Mouse (Mus musculus): ENCODE measurements at regions not wholly inside any gene's neighbourhood (a gene's known extent, or its start where the extent isn't known, plus 50 kb on each side); places are given as distances from the start of the nearest gene placed in this dataset.

DNA sequence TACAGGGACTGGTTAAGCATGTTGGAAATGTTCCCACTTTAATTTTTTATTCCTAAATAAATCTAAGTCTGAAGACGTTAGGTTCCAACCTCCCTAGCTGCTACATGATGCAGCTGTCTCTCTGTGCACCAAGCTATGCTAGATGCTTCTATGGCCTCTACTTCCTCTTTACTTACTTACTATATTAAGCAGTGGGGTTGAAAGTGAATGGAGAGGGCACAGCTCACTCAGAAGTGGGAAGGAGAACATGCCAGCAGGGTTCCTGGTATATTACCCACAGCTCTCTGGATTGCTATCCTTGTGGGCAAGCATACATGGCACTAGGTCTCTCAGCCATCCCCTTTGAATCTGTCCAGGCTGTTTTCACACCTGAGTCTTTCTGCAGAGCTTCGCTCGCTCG lies 61.4 kb upstream of the Nabp1 start:
- Histone ChIP-seq H3K9me3 (replicated peaks; ENCODE audit: control insufficient read depth, low read length) (no peaks in the 10 kb centered on the region), H3K4me3 (ENCODE audit: low read depth, low read length) (no peak overlapping the region), H3K27ac (ENCODE audit: low read depth) (peak overlapping the region; percentile 51), H3K9ac (replicated peaks; ENCODE audit: low read depth, low read length) (no peak overlapping the region), H3K4me1 (ENCODE audit: control insufficient read depth, insufficient read depth) (peaks cover 6% of the 10 kb centered on the region; the same call in 1 of the 2 replicates), H3K36me3 (replicated peaks; ENCODE audit: control insufficient read depth, insufficient read depth, low read length) (no peaks in the 10 kb centered on the region), H3K27me3 (ENCODE audit: control insufficient read depth, insufficient read depth, low read length) (no peaks in the 10 kb centered on the region), H3K4me2 (ENCODE audit: low read depth, low read length) (no peak overlapping the region)
- WGBS, result 37% methylated on average over 4 of the region's 4 CpGs
- TF ChIP-seq CTCF (IDR thresholded peaks at IDR 0.05; ENCODE audit: low read depth), result no peak
- no peak for TF ChIP-seq EP300 (IDR thresholded peaks at IDR 0.05; ENCODE audit: low read depth)
- ATAC-seq (ENCODE audit: insufficient read depth, low read depth), result no peak; the same call in 1 of the 2 replicates
- no peak for DNase-seq (ENCODE audit: low spot score)

DNA sequence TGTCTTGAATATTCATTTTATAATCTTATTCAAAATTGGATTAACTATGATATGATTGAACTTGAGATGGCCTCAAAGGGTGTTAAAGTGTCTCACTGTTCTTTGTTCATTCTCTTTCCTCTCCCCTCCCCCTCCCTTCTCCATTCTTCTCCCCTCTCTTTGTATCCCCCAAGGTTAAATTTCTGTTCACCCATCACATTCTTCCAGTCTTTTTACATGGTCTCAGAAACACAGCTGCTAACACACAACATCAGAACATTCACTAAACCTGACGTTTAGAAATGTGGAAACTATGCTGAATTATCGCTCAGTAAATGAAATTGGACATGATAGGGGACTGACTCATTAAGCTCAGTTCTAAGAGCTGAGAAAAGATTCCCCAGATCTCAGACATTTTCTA lies 60.6 kb upstream of the Nabp1 start:
- no peak overlapping the region for H3K27ac ChIP-seq (ENCODE audit: low read depth)
- no peak for DNase-seq (ENCODE audit: low spot score)
- H3K4me3 ChIP-seq (ENCODE audit: low read depth, low read length), result no peak overlapping the region
- TF ChIP-seq CTCF (IDR thresholded peaks at IDR 0.05; ENCODE audit: low read depth) (no peak), EP300 (IDR thresholded peaks at IDR 0.05; ENCODE audit: low read depth) (no peak)
- no peak for ATAC-seq (ENCODE audit: insufficient read depth, low read depth)
- H3K27me3 ChIP-seq (ENCODE audit: control insufficient read depth, insufficient read depth, low read length), result no peaks in the 10 kb centered on the region
- H3K9me3 ChIP-seq (replicated peaks; ENCODE audit: control insufficient read depth, low read length), result no peaks in the 10 kb centered on the region
- 66% methylated on average over 2 of the region's 2 CpGs for WGBS
- H3K9ac ChIP-seq (replicated peaks; ENCODE audit: low read depth, low read length), result no peak overlapping the region
- H3K36me3 ChIP-seq (replicated peaks; ENCODE audit: control insufficient read depth, insufficient read depth, low read length), result no peaks in the 10 kb centered on the region
- H3K4me2 ChIP-seq (ENCODE audit: low read depth, low read length), result no peak overlapping the region
- H3K4me1 ChIP-seq (ENCODE audit: control insufficient read depth, insufficient read depth), result peaks cover 6% of the 10 kb centered on the region; the same call in 1 of the 2 replicates

GRCm38 (mm10) chr1:51537765-51538360 lies 59.6 kb upstream of the Nabp1 start:
- H3K36me3 ChIP-seq (replicated peaks; ENCODE audit: control insufficient read depth, insufficient read depth, low read length), result no peaks in the 10 kb centered on the region
- no peaks in the 10 kb centered on the region for H3K27me3 ChIP-seq (ENCODE audit: control insufficient read depth, insufficient read depth, low read length)
- H3K4me1 ChIP-seq (ENCODE audit: control insufficient read depth, insufficient read depth), result peaks cover 6% of the 10 kb centered on the region; the same call in 1 of the 2 replicates
- TF ChIP-seq CTCF (IDR thresholded peaks at IDR 0.05; ENCODE audit: low read depth) (no peak), EP300 (IDR thresholded peaks at IDR 0.05; ENCODE audit: low read depth) (no peak)
- no peak for ATAC-seq (ENCODE audit: insufficient read depth, low read depth)
- no peak overlapping the region for H3K9ac ChIP-seq (replicated peaks; ENCODE audit: low read depth, low read length)
- no peaks in the 10 kb centered on the region for H3K9me3 ChIP-seq (replicated peaks; ENCODE audit: control insufficient read depth, low read length)
- no peak for DNase-seq (ENCODE audit: low spot score)
- H3K27ac ChIP-seq (ENCODE audit: low read depth), result no peak overlapping the region
- H3K4me3 ChIP-seq (ENCODE audit: low read depth, low read length), result no peak overlapping the region
- H3K4me2 ChIP-seq (ENCODE audit: low read depth, low read length), result no peak overlapping the region
- 86% methylated on average over 7 of the region's 7 CpGs for WGBS

GRCm38 (mm10) chr1:51536076-51536475 lies 57.9 kb upstream of the Nabp1 start:
- DNase-seq (ENCODE audit: low spot score), result no peak
- Histone ChIP-seq H3K9me3 (replicated peaks; ENCODE audit: control insufficient read depth, low read length) (no peaks in the 10 kb centered on the region), H3K4me2 (ENCODE audit: low read depth, low read length) (no peak overlapping the region), H3K27me3 (ENCODE audit: control insufficient read depth, insufficient read depth, low read length) (no peaks in the 10 kb centered on the region), H3K4me3 (ENCODE audit: low read depth, low read length) (no peak overlapping the region), H3K9ac (replicated peaks; ENCODE audit: low read depth, low read length) (no peak overlapping the region), H3K4me1 (ENCODE audit: control insufficient read depth, insufficient read depth) (peaks cover 17% of the 10 kb centered on the region), H3K36me3 (replicated peaks; ENCODE audit: control insufficient read depth, insufficient read depth, low read length) (no peaks in the 10 kb centered on the region), H3K27ac (ENCODE audit: low read depth) (no peak overlapping the region)
- TF ChIP-seq EP300 (IDR thresholded peaks at IDR 0.05; ENCODE audit: low read depth), result no peak
- no peak for TF ChIP-seq CTCF (IDR thresholded peaks at IDR 0.05; ENCODE audit: low read depth)
- 92% methylated on average over 1 of the region's 1 CpGs for WGBS
- ATAC-seq (ENCODE audit: insufficient read depth, low read depth), result no peak

GRCm38 (mm10) chr1:51535414-51535813 lies 57.2 kb upstream of the Nabp1 start:
- H3K27me3 ChIP-seq (ENCODE audit: control insufficient read depth, insufficient read depth, low read length), result no peaks in the 10 kb centered on the region
- no peak for DNase-seq (ENCODE audit: low spot score)
- H3K9ac ChIP-seq (replicated peaks; ENCODE audit: low read depth, low read length), result no peak overlapping the region
- H3K4me1 ChIP-seq (ENCODE audit: control insufficient read depth, insufficient read depth), result peaks cover 23% of the 10 kb centered on the region
- H3K9me3 ChIP-seq (replicated peaks; ENCODE audit: control insufficient read depth, low read length), result no peaks in the 10 kb centered on the region
- TF ChIP-seq EP300 (IDR thresholded peaks at IDR 0.05; ENCODE audit: low read depth) (no peak), CTCF (IDR thresholded peaks at IDR 0.05; ENCODE audit: low read depth) (no peak)
- no peaks in the 10 kb centered on the region for H3K36me3 ChIP-seq (replicated peaks; ENCODE audit: control insufficient read depth, insufficient read depth, low read length)
- WGBS, result 90% methylated on average over 2 of the region's 2 CpGs
- H3K27ac ChIP-seq (ENCODE audit: low read depth), result no peak overlapping the region
- ATAC-seq (ENCODE audit: insufficient read depth, low read depth), result no peak
- no peak overlapping the region for H3K4me3 ChIP-seq (ENCODE audit: low read depth, low read length)
- no peak overlapping the region for H3K4me2 ChIP-seq (ENCODE audit: low read depth, low read length)

GRCm38 (mm10) chr1:51531360-51531759 lies 53.1 kb upstream of the Nabp1 start:
- WGBS, result 9% methylated on average over 1 of the region's 1 CpGs
- peak; percentile 56 for DNase-seq (ENCODE audit: low spot score)

More at GRCm38 (mm10) chr1:51531360-51531759, 53.1 kb upstream of the Nabp1 start:
- Histone ChIP-seq H3K4me2 (ENCODE audit: low read depth, low read length) (no peak overlapping the region), H3K9me3 (replicated peaks; ENCODE audit: control insufficient read depth, low read length) (no peaks in the 10 kb centered on the region), H3K4me3 (ENCODE audit: low read depth, low read length) (no peak overlapping the region), H3K9ac (replicated peaks; ENCODE audit: low read depth, low read length) (no peak overlapping the region), H3K27me3 (ENCODE audit: control insufficient read depth, insufficient read depth, low read length) (no peaks in the 10 kb centered on the region), H3K4me1 (ENCODE audit: control insufficient read depth, insufficient read depth) (peaks cover 27% of the 10 kb centered on the region), H3K27ac (ENCODE audit: low read depth) (peak overlapping the region; percentile 60), H3K36me3 (replicated peaks; ENCODE audit: control insufficient read depth, insufficient read depth, low read length) (no peaks in the 10 kb centered on the region)
- ATAC-seq (ENCODE audit: insufficient read depth, low read depth), result peak; percentile 77
- no peak for TF ChIP-seq EP300 (IDR thresholded peaks at IDR 0.05; ENCODE audit: low read depth)
- TF ChIP-seq CTCF (IDR thresholded peaks at IDR 0.05; ENCODE audit: low read depth), result no peak
